Mouse (Mus musculus) embryonic facial prominence, embryonic 12.5 days (tissue): ENCODE measurements around the gene Nifk. TPM values are rescaled to one million over a fixed set of nuclear protein-coding genes. Genes with fewer than 3 reads are reported as not detected.

Experiments used
- ATAC-seq: fragments of 200-750 bp; cut with Nextera tagmentation; 2 replicates; pipeline ENCODE4 v1.8.0; 2017; ENCODE audit not compliant: insufficient number of reproducible peaks, insufficient read depth, low FRiP score, low TSS enrichment
- H3K27ac ChIP-seq: fragments of 300-500 bp; sonication (generic); 2 replicates; pipeline ENCODE4 v1.5.1; 2016; ENCODE audit warnings: mild to moderate bottlenecking
- H3K27me3 ChIP-seq: fragments of 300-500 bp; sonication (generic); 2 replicates; pipeline ENCODE4 v1.6.1; 2016; ENCODE audit warnings: mild to moderate bottlenecking, moderate library complexity
- H3K36me3 ChIP-seq: fragments of 300-500 bp; sonication (generic); 2 replicates; pipeline ENCODE4 v1.6.1; 2016; ENCODE audit warnings: mild to moderate bottlenecking
- H3K4me1 ChIP-seq: fragments of 300-500 bp; sonication (generic); 2 replicates; pipeline ENCODE4 v1.6.1; 2016
- H3K4me2 ChIP-seq: fragments of 300-500 bp; sonication (generic); replicated peaks from 2 replicates; pipeline ENCODE4 v1.6.1; 2016; ENCODE audit warnings: mild to moderate bottlenecking, moderate library complexity
- H3K4me3 ChIP-seq: fragments of 300-500 bp; sonication (generic); 2 replicates; pipeline ENCODE4 v1.5.1; 2016; ENCODE audit warnings: mild to moderate bottlenecking
- H3K9ac ChIP-seq: fragments of 300-500 bp; sonication (generic); 2 replicates; pipeline ENCODE4 v1.6.1; 2016; ENCODE audit warnings: mild to moderate bottlenecking, moderate library complexity
- H3K9me3 ChIP-seq: fragments of 300-500 bp; sonication (generic); 2 replicates; pipeline ENCODE4 v1.6.1; 2016; ENCODE audit warnings: mild to moderate bottlenecking, moderate library complexity
- WGBS: fragments of 180-500 bp; shearing (Covaris S2); methylation state at CpG from one replicate; pipeline ENCODE4 v1.1.7; 2016; 5-methylcytosine and 5-hydroxymethylcytosine counted together
- polyA plus RNA-seq: library from polyadenylated mRNA; unstranded; fragments of >200 nt; fragmentation: Nextera tagmentation; extraction: Ambion mirVana; gene quantifications from 2 replicates; pipeline ENCODE4 v1.2.1, GENCODE M21; 2016

Nifk gene
- polyA plus RNA-seq, result 85.3 and 89.9 TPM in 2 replicates

GRCm38 (mm10) chr1:118321661-118322201 lies at the start of gene Nifk:
Gene Nifk, plus strand, starts transcription at chr1:118321839.
- Histone ChIP-seq H3K9me3 (no peaks in the 10 kb centered on the region), H3K4me1 (peaks cover 11% of the 10 kb centered on the region), H3K27ac (no peak within 1 kb of the TSS), H3K4me3 (peak within 1 kb of the TSS; percentile 63), H3K4me2 (peak within 1 kb of the TSS; percentile 84), H3K27me3 (no peaks in the 10 kb centered on the region), H3K9ac (peak within 1 kb of the TSS; percentile 62), H3K36me3 (peaks cover 26% of the 10 kb centered on the region)
- WGBS, result under 1% methylated on average over 37 of the region's 37 CpGs
- peak; percentile 88 for ATAC-seq

DNA sequence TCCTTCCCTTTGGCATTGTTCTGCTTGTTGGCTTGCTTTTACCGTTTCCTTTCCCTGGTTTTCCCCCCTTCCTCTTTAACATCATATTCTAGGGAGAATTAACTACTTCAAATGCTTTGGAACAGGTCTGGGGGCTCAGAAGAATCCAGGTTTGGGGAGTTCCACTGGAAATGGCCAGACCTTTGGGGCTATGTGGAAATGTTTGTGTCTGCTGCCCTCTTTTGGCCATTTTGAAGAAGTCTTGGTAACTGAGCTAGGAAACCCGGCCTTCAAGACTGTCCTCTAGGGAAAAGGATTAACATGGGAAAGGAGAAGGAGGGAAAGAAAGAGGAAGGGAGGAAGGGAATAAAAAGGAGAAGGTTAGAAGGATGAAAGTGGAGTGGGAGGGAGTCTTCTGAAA lies 46.5 kb upstream of the Nifk start:
- no peaks in the 10 kb centered on the region for H3K36me3 ChIP-seq
- WGBS, result 17% methylated on average over 2 of the region's 2 CpGs
- H3K4me1 ChIP-seq, result no peaks in the 10 kb centered on the region
- H3K4me3 ChIP-seq, result no peak overlapping the region
- H3K4me2 ChIP-seq, result no peak overlapping the region
- no peak for ATAC-seq
- H3K9ac ChIP-seq, result no peak overlapping the region
- H3K27ac ChIP-seq, result no peak overlapping the region
- H3K27me3 ChIP-seq, result no peaks in the 10 kb centered on the region
- no peaks in the 10 kb centered on the region for H3K9me3 ChIP-seq

DNA sequence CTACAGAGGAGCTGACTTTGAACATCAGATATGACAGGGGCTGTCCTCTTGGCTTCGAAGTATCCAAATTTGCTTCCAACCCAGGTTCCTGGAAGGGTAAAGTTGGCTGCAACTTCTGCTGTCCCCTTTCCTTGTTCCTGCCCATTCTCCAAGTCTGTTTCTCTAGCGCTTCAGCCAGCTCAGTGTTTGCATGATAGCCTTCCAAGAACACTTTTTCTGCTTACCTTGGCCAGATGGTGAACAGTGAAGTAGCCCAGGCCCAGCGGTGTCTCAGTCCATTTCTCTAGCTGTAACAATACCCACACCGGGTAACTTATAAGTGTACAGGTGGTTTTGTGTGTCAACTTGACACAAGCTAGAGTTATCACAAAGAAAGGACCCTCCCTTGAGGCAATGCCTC lies 29.3 kb upstream of the Nifk start:
- no peak for ATAC-seq
- 84% methylated on average over 4 of the region's 4 CpGs for WGBS
- Histone ChIP-seq H3K9ac (no peak overlapping the region), H3K27me3 (no peaks in the 10 kb centered on the region), H3K4me3 (no peak overlapping the region), H3K27ac (no peak overlapping the region), H3K9me3 (no peaks in the 10 kb centered on the region), H3K4me2 (no peak overlapping the region), H3K36me3 (peaks cover 23% of the 10 kb centered on the region), H3K4me1 (no peaks in the 10 kb centered on the region)

DNA sequence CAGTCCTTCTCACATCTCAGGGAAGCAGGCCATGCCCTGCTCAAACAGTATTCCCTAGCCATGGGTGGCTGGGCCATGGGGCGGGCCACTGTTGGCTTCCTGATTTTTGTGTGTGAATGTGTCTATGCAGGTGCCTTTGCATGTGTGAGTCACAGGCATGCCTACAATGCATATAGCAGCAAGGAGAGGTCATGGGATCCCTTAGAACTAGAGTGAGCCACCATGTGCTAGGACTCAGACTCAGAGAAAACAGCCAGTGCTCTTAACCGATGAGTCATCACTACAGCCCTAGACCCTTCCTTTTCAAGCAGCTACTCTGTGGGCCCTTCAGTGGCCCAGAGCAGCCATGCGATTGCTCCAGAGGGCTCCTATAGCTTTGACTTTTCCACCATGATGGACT lies 27.4 kb upstream of the Nifk start:
- Histone ChIP-seq H3K9me3 (no peaks in the 10 kb centered on the region), H3K4me1 (no peaks in the 10 kb centered on the region), H3K4me3 (no peak overlapping the region), H3K36me3 (peaks cover 41% of the 10 kb centered on the region), H3K4me2 (no peak overlapping the region), H3K9ac (no peak overlapping the region), H3K27ac (no peak overlapping the region), H3K27me3 (no peaks in the 10 kb centered on the region)
- ATAC-seq, result no peak
- 97% methylated on average over 3 of the region's 3 CpGs for WGBS

GRCm38 (mm10) chr1:118294826-118295225 lies 26.8 kb upstream of the Nifk start:
- Histone ChIP-seq H3K27me3 (no peaks in the 10 kb centered on the region), H3K4me1 (no peaks in the 10 kb centered on the region), H3K9ac (no peak overlapping the region), H3K9me3 (no peaks in the 10 kb centered on the region), H3K4me3 (no peak overlapping the region), H3K4me2 (no peak overlapping the region), H3K27ac (no peak overlapping the region), H3K36me3 (peaks cover 44% of the 10 kb centered on the region)
- WGBS, result 74% methylated on average over 5 of the region's 5 CpGs
- no peak for ATAC-seq

DNA sequence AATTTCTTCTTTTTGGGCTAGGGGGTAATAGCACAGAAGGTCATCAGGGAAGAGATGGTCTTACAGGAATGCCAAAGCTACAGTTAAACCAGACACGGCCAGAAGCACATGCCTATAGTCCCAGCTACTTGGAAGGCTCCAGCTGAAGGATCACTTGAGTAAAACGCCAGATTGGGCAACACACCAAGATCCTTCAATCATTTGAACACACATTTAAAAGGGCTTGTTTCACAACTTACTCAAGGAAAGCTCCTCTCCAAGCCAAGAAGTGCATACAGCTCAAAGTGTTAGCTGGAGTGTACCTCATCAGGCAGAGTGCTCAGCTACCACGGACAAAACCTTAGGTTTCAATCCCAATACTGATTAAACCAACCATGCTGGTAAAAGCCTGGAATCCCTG lies 25.0 kb upstream of the Nifk start:
- Histone ChIP-seq H3K27ac (no peak overlapping the region), H3K4me2 (no peak overlapping the region), H3K9ac (no peak overlapping the region), H3K4me3 (no peak overlapping the region), H3K27me3 (no peaks in the 10 kb centered on the region), H3K4me1 (no peaks in the 10 kb centered on the region), H3K9me3 (no peaks in the 10 kb centered on the region), H3K36me3 (peaks cover 56% of the 10 kb centered on the region)
- no peak for ATAC-seq
- 83% methylated on average over 3 of the region's 3 CpGs for WGBS

GRCm38 (mm10) chr1:118297719-118298118 lies 23.9 kb upstream of the Nifk start:
- Histone ChIP-seq H3K9me3 (no peaks in the 10 kb centered on the region), H3K27me3 (no peaks in the 10 kb centered on the region), H3K27ac (no peak overlapping the region), H3K4me1 (no peaks in the 10 kb centered on the region), H3K4me3 (no peak overlapping the region), H3K4me2 (no peak overlapping the region), H3K9ac (no peak overlapping the region), H3K36me3 (peaks cover 64% of the 10 kb centered on the region)
- no peak for ATAC-seq
- whole genome bisulfite sequencing, result 88% methylated on average over 2 of the region's 2 CpGs

GRCm38 (mm10) chr1:118310780-118311621 lies 10.6 kb upstream of the Nifk start:
- WGBS, result under 1% methylated on average over 67 of the region's 67 CpGs
- peak; percentile 100 for ATAC-seq
- H3K4me3 ChIP-seq, result peak overlapping the region; percentile 84
- H3K9ac ChIP-seq, result peak overlapping the region; percentile 80
- H3K27ac ChIP-seq, result peak overlapping the region; percentile 92
- H3K27me3 ChIP-seq, result no peaks in the 10 kb centered on the region
- peak overlapping the region; percentile 81 for H3K4me2 ChIP-seq
- H3K36me3 ChIP-seq, result peaks cover 15% of the 10 kb centered on the region
- H3K4me1 ChIP-seq, result peaks cover 7% of the 10 kb centered on the region
- H3K9me3 ChIP-seq, result no peaks in the 10 kb centered on the region

GRCm38 (mm10) chr1:118311622-118312326 lies 9.9 kb upstream of the Nifk start, which contains the start of gene Tsn:
Gene Tsn, minus strand, starts transcription at chr1:118311739.
- Histone ChIP-seq H3K4me3 (peak within 1 kb of the TSS; percentile 84), H3K36me3 (0 out of 2 replicates have a peak, but pooled peaks cover 8% of the 10 kb centered on the region), H3K27ac (peak within 1 kb of the TSS; percentile 92), H3K4me2 (peak within 1 kb of the TSS; percentile 81), H3K9ac (peak within 1 kb of the TSS; percentile 80), H3K27me3 (no peaks in the 10 kb centered on the region), H3K4me1 (peaks cover 7% of the 10 kb centered on the region), H3K9me3 (no peaks in the 10 kb centered on the region)
- no peak for ATAC-seq
- 55% methylated on average over 12 of the region's 12 CpGs for WGBS

GRCm38 (mm10) chr1:118320696-118321095 lies 943 bp upstream of the Nifk start:
- Histone ChIP-seq H3K9me3 (no peaks in the 10 kb centered on the region), H3K27ac (no peak overlapping the region), H3K36me3 (peaks cover 21% of the 10 kb centered on the region), H3K4me3 (no peak overlapping the region), H3K27me3 (no peaks in the 10 kb centered on the region), H3K9ac (no peak overlapping the region), H3K4me1 (peaks cover 11% of the 10 kb centered on the region), H3K4me2 (no peak overlapping the region)
- no peak for ATAC-seq
- 65% methylated on average over 2 of the region's 2 CpGs for WGBS

DNA sequence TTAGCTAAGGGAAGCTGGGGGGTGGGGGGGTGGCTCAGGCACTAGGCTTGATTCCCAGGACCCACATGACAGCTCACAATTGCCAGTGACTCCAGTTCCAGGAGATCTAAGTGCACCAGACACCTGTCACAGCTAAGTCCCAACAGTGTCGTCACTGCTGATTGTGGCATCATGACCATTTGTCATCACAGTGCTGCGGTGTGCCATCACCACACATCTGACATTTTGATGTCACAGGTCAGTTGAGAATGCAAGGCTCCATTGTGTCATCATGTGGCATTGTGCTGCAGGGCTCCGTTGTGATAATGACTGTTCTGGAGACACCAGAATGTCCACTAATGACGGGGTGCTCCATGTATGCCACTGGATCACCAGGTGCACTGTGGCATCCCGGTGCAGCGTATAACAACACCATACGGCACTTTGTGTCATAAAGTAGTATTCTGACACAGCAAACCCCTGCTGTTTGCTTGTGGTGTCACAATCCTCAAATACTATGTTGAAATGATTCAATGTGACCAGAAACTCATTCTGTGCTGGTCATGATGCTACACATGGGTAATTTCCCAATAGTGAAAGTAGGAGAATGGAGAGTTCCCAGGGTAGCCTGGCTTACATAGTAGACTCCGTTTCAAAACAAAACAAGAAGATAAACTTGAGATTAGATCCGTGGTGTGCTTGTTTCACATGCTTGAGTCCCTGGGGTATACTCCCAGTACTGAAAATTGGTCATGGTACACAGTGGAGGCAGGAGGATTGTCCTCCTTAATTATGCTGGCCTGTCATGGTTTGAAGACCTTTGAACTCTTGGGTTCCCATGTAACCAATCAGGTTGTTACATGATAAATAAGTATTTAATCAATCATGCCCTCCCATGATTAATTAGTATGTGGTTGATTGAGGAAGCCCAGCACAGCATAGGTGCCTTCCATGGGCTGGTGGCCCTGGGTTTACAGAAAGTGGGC lies 13.4 kb downstream of the Nifk start:
- H3K4me3 ChIP-seq, result no peak overlapping the region
- no peaks in the 10 kb centered on the region for H3K4me1 ChIP-seq
- no peak for ATAC-seq
- no peak overlapping the region for H3K4me2 ChIP-seq
- H3K27ac ChIP-seq, result no peak overlapping the region
- no peak overlapping the region for H3K9ac ChIP-seq
- H3K36me3 ChIP-seq, result peaks cover 38% of the 10 kb centered on the region
- WGBS, result 87% methylated on average over 9 of the region's 9 CpGs
- H3K9me3 ChIP-seq, result no peaks in the 10 kb centered on the region
- no peaks in the 10 kb centered on the region for H3K27me3 ChIP-seq
